Comparison of ENCODE assay signal across 7 mouse cellular contexts in genomic region chr15:79689662-79690425, GRCm38 (mm10). TPM values are rescaled to one million over a fixed set of nuclear protein-coding genes. Genes with fewer than 3 reads are reported as not detected.
A peak's percentile ranks its signal among the peaks of the same experiment; 100 is the strongest.
DNase-seq lines count a peak whose midpoint lies in the region; ATAC-seq lines count a peak whose summit lies in the region.

No protein-coding gene starts in this region.

- H3K9ac ChIP-seq in limb, embryonic 13.5 days = peak overlapping the region; percentile 48; the same call in 1 of the 2 replicates
- H3K9ac ChIP-seq in stomach, embryonic 15.5 days = no peak overlapping the region

- H3K4me3 ChIP-seq in megakaryocyte, embryonic 14.5 days (replicated peaks) = peak overlapping the region; percentile 98
- H3K4me3 ChIP-seq in forebrain, embryonic 10.5 days = peak overlapping the region; percentile 98
- peak overlapping the region; percentile 92 for H3K4me3 ChIP-seq in limb, embryonic 13.5 days
- H3K4me3 ChIP-seq in stomach, embryonic 15.5 days (replicated peaks) = peak overlapping the region; percentile 75

- no peak for ATAC-seq in megakaryocyte, adult 5-6 weeks (ENCODE audit: poor library complexity, severe bottlenecking)
- no peak for ATAC-seq in limb, embryonic 13.5 days (ENCODE audit: low FRiP score, low read depth)
- ATAC-seq in stomach, embryonic 15.5 days (ENCODE audit: insufficient read depth, low FRiP score, low read depth) = no peak

- H3K27me3 ChIP-seq in megakaryocyte, embryonic 14.5 days (replicated peaks) = no peaks in the 10 kb centered on the region
- H3K27me3 ChIP-seq in forebrain, embryonic 10.5 days (ENCODE audit: poor library complexity, severe bottlenecking) = peaks cover 4% of the 10 kb centered on the region; the same call in 1 of the 2 replicates
- no peaks in the 10 kb centered on the region for H3K27me3 ChIP-seq in limb, embryonic 13.5 days
- no peaks in the 10 kb centered on the region for H3K27me3 ChIP-seq in stomach, embryonic 15.5 days (replicated peaks)

- peaks cover 74% of the 10 kb centered on the region for H3K4me1 ChIP-seq in megakaryocyte, embryonic 14.5 days
- peaks cover 77% of the 10 kb centered on the region for H3K4me1 ChIP-seq in forebrain, embryonic 10.5 days
- H3K4me1 ChIP-seq in limb, embryonic 13.5 days = peaks cover 59% of the 10 kb centered on the region
- peaks cover 37% of the 10 kb centered on the region for H3K4me1 ChIP-seq in stomach, embryonic 15.5 days

- no peak for DNase-seq in forebrain, embryonic 10.5 days (ENCODE audit: extremely low spot score, low spot score)
- DNase-seq in yolk sac, embryonic 10.5 days (ENCODE audit: low spot score) = no peak
- DNase-seq in embryo, embryonic 11 days = no peak

- 16% methylated on average over 24 of the region's 24 CpGs for WGBS in forebrain, embryonic 10.5 days
- WGBS in limb, embryonic 13.5 days = 10% methylated on average over 24 of the region's 24 CpGs
- WGBS in stomach, embryonic 15.5 days = 10% methylated on average over 24 of the region's 24 CpGs

- H3K27ac ChIP-seq in forebrain, embryonic 10.5 days = peak overlapping the region; percentile 95
- H3K27ac ChIP-seq in limb, embryonic 13.5 days = peak overlapping the region; percentile 52; the same call in 1 of the 2 replicates
- peak overlapping the region; percentile 54; the same call in 1 of the 2 replicates for H3K27ac ChIP-seq in stomach, embryonic 15.5 days

- H3K4me2 ChIP-seq in limb, embryonic 13.5 days (replicated peaks) = peak overlapping the region; percentile 97
- peak overlapping the region; percentile 73 for H3K4me2 ChIP-seq in stomach, embryonic 15.5 days

- H3K9me3 ChIP-seq in megakaryocyte, embryonic 14.5 days = no peaks in the 10 kb centered on the region
- no peaks in the 10 kb centered on the region for H3K9me3 ChIP-seq in forebrain, embryonic 10.5 days
- no peaks in the 10 kb centered on the region for H3K9me3 ChIP-seq in limb, embryonic 13.5 days
- H3K9me3 ChIP-seq in stomach, embryonic 15.5 days = no peaks in the 10 kb centered on the region

- H3K36me3 ChIP-seq in megakaryocyte, embryonic 14.5 days (replicated peaks; ENCODE audit: low read length) = peaks cover 3% of the 10 kb centered on the region
- peaks cover 14% of the 10 kb centered on the region for H3K36me3 ChIP-seq in forebrain, embryonic 10.5 days (replicated peaks)
- H3K36me3 ChIP-seq in limb, embryonic 13.5 days = peaks cover 5% of the 10 kb centered on the region
- peaks cover 8% of the 10 kb centered on the region; the same call in 1 of the 2 replicates for H3K36me3 ChIP-seq in stomach, embryonic 15.5 days

RNA-seq across cellular contexts. Expression of gene Gtpbp1, which starts 0.8 kb away (rescaled TPM):
- 42.4 and 70.4 TPM in 2 replicates for polyA plus RNA-seq in megakaryocyte, embryonic 14.5 days (2012; ENCODE audit: insufficient read depth, low replicate concordance)
- total RNA-seq in megakaryocyte, adult 5-6 weeks (2015) = 31.2 and 31.9 TPM in 2 replicates
- total RNA-seq in megakaryocyte, adult 5-6 weeks (2017) = 36.8 and 56.8 TPM in 2 replicates
- polyA plus RNA-seq in forebrain, embryonic 10.5 days (2016; fragmentation: Nextera tagmentation; extraction: Ambion mirVana) = 48.3 and 52.5 TPM in 2 replicates
- polyA plus RNA-seq in limb, embryonic 13.5 days (2015; fragmentation: Nextera tagmentation; extraction: Ambion mirVana) = 37.1 and 40.8 TPM in 2 replicates
- 28.2 and 29.3 TPM in 2 replicates for polyA plus RNA-seq in stomach, embryonic 15.5 days (2015; fragmentation: Nextera tagmentation; extraction: Ambion mirVana)

RNA-seq across cellular contexts. Expression of gene Josd1, which starts 2.1 kb away (rescaled TPM):
- polyA plus RNA-seq in megakaryocyte, embryonic 14.5 days (2012; ENCODE audit: insufficient read depth, low replicate concordance) = 5.4 and 16.7 TPM in 2 replicates
- 6.7 and 8.0 TPM in 2 replicates for total RNA-seq in megakaryocyte, adult 5-6 weeks (2015)
- total RNA-seq in megakaryocyte, adult 5-6 weeks (2017) = 10.7 and 13.0 TPM in 2 replicates
- polyA plus RNA-seq in forebrain, embryonic 10.5 days (2016; fragmentation: Nextera tagmentation; extraction: Ambion mirVana) = 16.6 and 18.6 TPM in 2 replicates
- 24.8 and 26.7 TPM in 2 replicates for polyA plus RNA-seq in limb, embryonic 13.5 days (2015; fragmentation: Nextera tagmentation; extraction: Ambion mirVana)
- 21.2 and 22.0 TPM in 2 replicates for polyA plus RNA-seq in stomach, embryonic 15.5 days (2015; fragmentation: Nextera tagmentation; extraction: Ambion mirVana)

RNA-seq across cellular contexts. Expression of gene Tomm22, which starts 19.2 kb away (rescaled TPM):
- 60.9 and 120 TPM in 2 replicates for polyA plus RNA-seq in megakaryocyte, embryonic 14.5 days (2012; ENCODE audit: insufficient read depth, low replicate concordance)
- total RNA-seq in megakaryocyte, adult 5-6 weeks (2015) = 161 and 184 TPM in 2 replicates
- 81.2 and 82.1 TPM in 2 replicates for total RNA-seq in megakaryocyte, adult 5-6 weeks (2017)
- 268 and 286 TPM in 2 replicates for polyA plus RNA-seq in forebrain, embryonic 10.5 days (2016; fragmentation: Nextera tagmentation; extraction: Ambion mirVana)
- polyA plus RNA-seq in limb, embryonic 13.5 days (2015; fragmentation: Nextera tagmentation; extraction: Ambion mirVana) = 221 and 226 TPM in 2 replicates
- polyA plus RNA-seq in stomach, embryonic 15.5 days (2015; fragmentation: Nextera tagmentation; extraction: Ambion mirVana) = 227 and 254 TPM in 2 replicates

RNA-seq across cellular contexts. Expression of gene Cby1, which starts 30.8 kb away (rescaled TPM):
- polyA plus RNA-seq in megakaryocyte, embryonic 14.5 days (2012; ENCODE audit: insufficient read depth, low replicate concordance) = 122 and 127 TPM in 2 replicates
- total RNA-seq in megakaryocyte, adult 5-6 weeks (2015) = 9.9 and 12.9 TPM in 2 replicates
- 45.0 and 52.0 TPM in 2 replicates for total RNA-seq in megakaryocyte, adult 5-6 weeks (2017)
- polyA plus RNA-seq in forebrain, embryonic 10.5 days (2016; fragmentation: Nextera tagmentation; extraction: Ambion mirVana) = 79.1 and 80.3 TPM in 2 replicates
- 55.1 and 59.5 TPM in 2 replicates for polyA plus RNA-seq in limb, embryonic 13.5 days (2015; fragmentation: Nextera tagmentation; extraction: Ambion mirVana)
- 41.4 and 42.2 TPM in 2 replicates for polyA plus RNA-seq in stomach, embryonic 15.5 days (2015; fragmentation: Nextera tagmentation; extraction: Ambion mirVana)

RNA-seq across cellular contexts. Expression of gene Fam227a, which starts 31.1 kb away (rescaled TPM):
- polyA plus RNA-seq in megakaryocyte, embryonic 14.5 days (2012; ENCODE audit: insufficient read depth, low replicate concordance) = 0.38 and 2.9 TPM in 2 replicates
- 0.20 and 0.87 TPM in 2 replicates for total RNA-seq in megakaryocyte, adult 5-6 weeks (2015)
- total RNA-seq in megakaryocyte, adult 5-6 weeks (2017) = 0.12 and 1.2 TPM in 2 replicates
- polyA plus RNA-seq in forebrain, embryonic 10.5 days (2016; fragmentation: Nextera tagmentation; extraction: Ambion mirVana) = 1.8 and 2.5 TPM in 2 replicates
- polyA plus RNA-seq in limb, embryonic 13.5 days (2015; fragmentation: Nextera tagmentation; extraction: Ambion mirVana) = 1.4 and 2.2 TPM in 2 replicates
- 1.3 and 1.4 TPM in 2 replicates for polyA plus RNA-seq in stomach, embryonic 15.5 days (2015; fragmentation: Nextera tagmentation; extraction: Ambion mirVana)
